Mouse (Mus musculus) lung, postnatal 25 days (tissue): ENCODE measurements around the gene Mrps36.
"Not testable (repeated sequence)": the region's sequence is repeated elsewhere in the genome, so short reads cannot be mapped to it uniquely, and the experiment has no call there.

Source experiments
- DNase-seq: peaks from one replicate; pipeline ENCODE4 v3.0.0; 2022; ENCODE audit warnings: low spot score

The Mrps36 gene

GRCm38 (mm10) chr13:100731462-100732046, 12.9 kb downstream of the Mrps36 start:
- not testable (repeated sequence) for DNase-seq

- DNase-seq = peak; percentile 94
Observed at GRCm38 (mm10) chr13:100730861-100731176, 13.6 kb downstream of the Mrps36 start, which contains the start of gene Cdk7. TSS of gene Cdk7 (minus strand) at chr13:100730939.

- no peak for DNase-seq
Observed at GRCm38 (mm10) chr13:100730153-100730860, 14.2 kb downstream of the Mrps36 start.

DNA sequence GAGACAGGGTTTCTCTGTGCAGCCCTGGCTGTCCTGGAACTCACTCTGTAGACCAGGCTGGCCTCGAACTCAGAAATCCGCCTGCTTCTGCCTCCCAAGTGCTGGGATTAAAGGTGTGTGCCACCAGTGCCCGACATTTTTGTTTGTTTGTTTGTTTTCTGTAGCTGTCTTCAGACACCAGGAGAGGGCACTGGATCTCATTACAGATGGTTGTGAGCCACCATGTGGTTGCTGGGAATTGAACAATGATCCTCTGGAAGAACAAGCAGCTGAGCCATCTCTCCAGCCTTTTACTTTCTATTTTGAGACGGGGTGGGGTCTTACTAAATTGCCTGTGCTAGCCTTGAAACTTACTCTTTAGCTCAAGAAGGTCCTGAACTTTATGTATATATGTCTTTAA, 15.9 kb downstream of the Mrps36 start:
- not testable (repeated sequence) for DNase-seq

DNA sequence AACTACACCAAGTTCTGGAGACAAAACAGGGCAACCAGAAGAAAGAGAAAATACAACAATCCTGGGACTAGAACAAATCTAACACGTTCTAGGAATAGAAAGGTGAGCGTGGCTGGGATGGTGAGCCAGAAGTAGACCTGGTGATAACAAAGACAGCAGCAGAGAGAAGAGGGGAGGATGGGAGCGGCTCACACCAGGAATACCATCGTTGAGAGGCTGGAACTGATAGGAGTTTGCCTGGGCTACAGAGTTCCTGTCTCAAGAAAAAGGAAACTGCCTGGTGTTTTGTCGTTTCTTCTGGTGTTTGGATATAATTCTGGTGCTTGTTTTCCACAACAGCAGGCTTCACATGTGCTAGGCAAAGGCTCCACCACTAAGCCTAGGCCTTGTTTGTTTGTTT, 16.4 kb downstream of the Mrps36 start:
- no peak for DNase-seq

DNA sequence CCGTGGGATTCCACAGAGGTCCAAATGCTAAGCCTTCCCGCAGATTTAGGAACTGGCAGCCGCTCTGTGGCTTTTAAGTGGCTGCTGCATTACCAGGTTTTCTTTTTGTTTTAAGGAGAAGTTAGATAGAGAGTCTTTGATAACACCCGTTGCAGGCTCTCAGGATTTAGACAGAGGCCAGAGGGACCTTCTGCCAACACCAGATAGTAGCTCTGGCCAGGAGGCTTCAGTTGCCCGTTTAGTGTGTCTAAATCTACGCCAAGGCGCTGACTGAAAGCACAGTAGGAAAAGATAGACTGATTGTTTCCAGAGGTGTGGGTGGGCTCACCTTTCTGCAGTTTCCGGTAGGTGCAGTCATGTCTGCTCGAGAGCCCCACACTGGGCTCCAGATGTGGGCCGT, 19.3 kb downstream of the Mrps36 start:
- no peak for DNase-seq

GRCm38 (mm10) chr13:100724051-100724754, 20.3 kb downstream of the Mrps36 start:
- no peak for DNase-seq

DNA sequence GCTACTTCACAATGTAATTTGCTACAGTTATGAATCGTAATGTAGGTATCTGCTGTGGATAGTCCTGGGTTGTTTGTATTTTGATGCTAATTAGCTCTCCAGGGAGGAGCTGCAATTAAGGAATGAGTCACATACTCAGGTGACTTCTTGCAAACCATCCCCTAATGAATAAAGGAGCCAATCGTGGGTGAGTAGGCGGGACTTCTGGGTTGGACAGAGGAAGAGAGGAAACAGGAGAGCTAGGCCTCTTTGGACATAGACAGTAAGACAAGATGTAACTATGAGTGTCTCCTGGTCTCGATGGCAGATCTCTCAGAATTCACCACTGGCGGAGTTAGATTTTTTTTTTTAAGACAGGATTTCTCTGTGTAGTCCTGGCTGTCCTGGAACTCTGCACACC, 22.8 kb downstream of the Mrps36 start:
- DNase-seq = no peak

- DNase-seq = no peak
Observed at GRCm38 (mm10) chr13:100715467-100715866, 29.0 kb downstream of the Mrps36 start.

DNA sequence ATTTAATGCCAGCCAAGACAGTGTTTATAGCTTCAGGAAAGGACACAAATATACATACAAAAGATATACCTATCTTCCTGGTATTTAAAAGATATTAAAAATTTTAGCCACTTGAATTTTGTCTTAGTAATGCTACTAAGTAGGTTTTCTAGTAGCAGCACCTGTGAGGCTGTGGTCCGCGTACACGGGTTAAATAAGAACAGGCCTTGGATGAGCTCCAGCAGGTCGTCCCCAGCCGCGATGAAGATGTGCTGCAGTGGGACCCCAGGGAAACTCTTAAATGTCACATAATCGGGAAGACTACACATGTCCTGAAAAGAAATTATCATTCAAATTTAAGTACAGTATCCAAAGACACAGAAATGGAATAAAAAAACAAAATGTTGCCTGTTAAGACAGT, 38.3 kb downstream of the Mrps36 start:
- no peak for DNase-seq

DNA sequence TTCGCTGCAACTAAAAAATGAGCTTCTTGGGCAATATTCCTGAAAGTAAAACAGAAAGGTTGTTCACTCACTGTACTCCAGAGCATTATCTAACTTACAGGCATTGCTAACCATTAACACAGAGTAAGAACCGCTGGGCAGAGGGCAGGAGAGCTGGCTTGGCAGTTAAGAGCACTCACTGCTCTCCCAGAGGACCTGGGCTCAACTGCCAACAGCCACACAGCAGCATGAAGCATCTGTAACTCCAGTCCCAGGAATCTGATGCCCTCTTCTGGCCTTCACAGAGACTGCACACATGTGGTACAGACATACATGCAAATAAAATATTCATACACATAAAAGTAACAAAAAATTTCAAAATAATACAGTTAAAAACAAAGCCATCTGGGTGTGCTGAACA, 41.0 kb downstream of the Mrps36 start:
- DNase-seq = no peak

DNA sequence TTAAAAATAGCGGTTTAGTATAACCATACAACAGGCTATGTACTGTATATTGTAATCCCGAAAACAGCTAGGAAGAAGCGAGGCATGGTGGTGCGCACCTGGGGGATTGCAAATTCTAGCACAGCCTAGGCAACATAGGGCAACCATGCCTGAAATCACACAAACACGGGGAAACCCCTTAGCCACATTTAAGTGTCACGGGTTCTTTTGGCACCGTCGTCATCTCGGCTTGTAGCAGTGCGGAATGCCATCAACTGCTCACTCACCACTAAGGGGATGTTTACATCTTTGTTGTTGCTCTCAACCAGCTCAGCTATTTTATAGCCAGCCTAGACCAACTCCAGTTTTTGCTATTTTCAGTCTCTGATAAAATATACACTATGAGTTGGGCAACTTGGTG, 45.6 kb downstream of the Mrps36 start:
- DNase-seq = no peak

DNA sequence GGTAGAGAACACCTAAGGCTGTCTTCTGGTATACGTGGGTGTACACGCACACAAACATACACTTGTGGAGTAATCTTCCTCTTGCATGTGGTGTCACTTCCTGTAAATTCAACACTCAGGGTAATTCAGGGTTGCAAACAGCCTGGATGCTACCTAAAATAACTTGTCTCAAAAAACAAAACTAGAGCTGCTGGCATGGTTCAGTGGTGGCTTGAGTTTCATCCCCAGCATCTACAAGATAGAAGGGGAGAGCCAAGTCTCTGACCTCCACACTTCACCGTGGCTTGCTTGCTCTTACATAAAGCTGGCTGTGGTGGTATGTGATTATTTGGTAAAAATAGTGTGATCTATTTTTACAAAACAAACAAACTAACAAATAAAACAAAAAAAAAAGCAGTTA, 46.9 kb downstream of the Mrps36 start:
- DNase-seq = no peak

- DNase-seq = no peak
Observed at GRCm38 (mm10) chr13:100687513-100687912, 56.9 kb downstream of the Mrps36 start.
